Mouse (Mus musculus): ENCODE results near the gene Pygb. TPM values are rescaled to one million over a fixed set of nuclear protein-coding genes. Genes with fewer than 3 reads are reported as not detected.

The Pygb gene
- total RNA-seq, 2 experiments from 2014 or later: 15.2 to 20.1 TPM

GRCm38 (mm10) chr2:150839686-150840471, 53.3 kb downstream of the Pygb start:
- DNase-seq: no peak

GRCm38 (mm10) chr2:150841109-150841508, 54.6 kb downstream of the Pygb start:
- DNase-seq: no peak

GRCm38 (mm10) chr2:150842049-150842461, 55.5 kb downstream of the Pygb start:
- DNase-seq: no peak

GRCm38 (mm10) chr2:150844798-150845197, 58.3 kb downstream of the Pygb start:
- DNase-seq: no peak

GRCm38 (mm10) chr2:150847436-150847995, 61.0 kb downstream of the Pygb start:
- no peak for DNase-seq

GRCm38 (mm10) chr2:150851251-150851650, 64.7 kb downstream of the Pygb start:
- no peak for DNase-seq

- DNase-seq: no peak
Measured at GRCm38 (mm10) chr2:150855186-150855585, 68.7 kb downstream of the Pygb start.

- DNase-seq: no peak
Measured at GRCm38 (mm10) chr2:150858724-150859487, 72.4 kb downstream of the Pygb start.

GRCm38 (mm10) chr2:150859709-150860470, 73.4 kb downstream of the Pygb start:
- DNase-seq: no peak

GRCm38 (mm10) chr2:150861128-150861527, 74.6 kb downstream of the Pygb start:
- DNase-seq: no peak

GRCm38 (mm10) chr2:150867021-150867420, 80.5 kb downstream of the Pygb start:
- no peak for DNase-seq

GRCm38 (mm10) chr2:150869446-150869845, 82.9 kb downstream of the Pygb start:
- DNase-seq: no peak

- no peak for DNase-seq
Measured at GRCm38 (mm10) chr2:150874508-150874907, 88.0 kb downstream of the Pygb start.

GRCm38 (mm10) chr2:150875226-150875625, 88.7 kb downstream of the Pygb start:
- DNase-seq: no peak

GRCm38 (mm10) chr2:150877561-150877960, 91.0 kb downstream of the Pygb start:
- no peak for DNase-seq

Other genes starting within 250 kb of the Pygb start
- gene Cst7, start 216.3 kb upstream of the Pygb start, total RNA-seq (2021): not detected
- 10 to 100 TPM; 21.1 to 23.0 TPM for gene Apmap, start 178.2 kb upstream of the Pygb start, total RNA-seq (2021)
- gene Acss1, start 118.2 kb upstream of the Pygb start, total RNA-seq (2021): 10 to 100 TPM; 18.0 to 22.1 TPM
- gene Vsx1, start 97.4 kb upstream of the Pygb start, total RNA-seq (2021): not detected
- 1 to 10 TPM; 6.7 to 7.3 TPM for gene Entpd6, start 37.7 kb upstream of the Pygb start, total RNA-seq (2021)
- 10 to 100 TPM; 28.0 to 32.3 TPM for gene Abhd12, start 118.0 kb downstream of the Pygb start, total RNA-seq (2021)
- 1 to 10 TPM; 3.6 to 4.5 TPM for gene Gins1, start 118.7 kb downstream of the Pygb start, total RNA-seq (2021)

Data from gastrocnemius, postnatal 10 days (tissue).